Mouse (Mus musculus) right cerebral cortex, adult 18-20 months (tissue): ENCODE data around the gene Serpina3k.
"Not testable (repeated sequence)": the region's sequence is repeated elsewhere in the genome, so short reads cannot be mapped to it uniquely, and the experiment has no call there.

Experiments used
- DNase-seq: peaks from one replicate; pipeline ENCODE4 v3.0.0; 2022; ENCODE audit warnings: mixed read lengths

The Serpina3k gene

DNA sequence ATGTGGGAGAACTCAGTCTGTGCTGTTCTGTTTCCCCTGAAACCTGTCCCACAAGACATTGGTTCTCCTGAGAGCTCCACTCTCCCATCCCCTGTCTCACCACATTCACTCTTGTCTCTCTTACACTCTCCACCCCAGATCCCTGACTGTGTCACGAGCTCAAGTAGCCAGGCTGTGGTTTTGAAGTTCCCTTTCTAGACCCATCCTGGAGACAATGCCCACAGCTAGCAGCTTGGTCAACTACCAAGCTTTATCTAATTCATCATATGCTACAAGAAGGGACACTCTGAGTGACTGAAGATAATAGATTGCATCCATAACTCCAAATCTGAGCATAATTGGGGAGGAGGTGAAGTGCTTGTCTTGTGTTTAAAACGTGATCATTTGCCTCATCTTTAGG is 52.8 kb downstream of the Serpina3k start:
- DNase-seq = not testable (repeated sequence)
